Mouse (Mus musculus): ENCODE results near the gene Gm38392.
A peak's percentile ranks its signal among the peaks of the same experiment; 100 is the strongest.
"Not testable (repeated sequence)": the region's sequence is repeated elsewhere in the genome, so short reads cannot be mapped to it uniquely, and the experiment has no call there.

Gene Gm38392

GRCm38 (mm10) chr3:88276529-88277143 is 10.4 kb downstream of the Gm38392 start:
- no peak for DNase-seq (ENCODE audit: low spot score in 2 of 2)

- DNase-seq (ENCODE audit: low spot score in 2 of 2) = no peak
Measured at GRCm38 (mm10) chr3:88276121-88276520, 10.9 kb downstream of the Gm38392 start.

GRCm38 (mm10) chr3:88274002-88274401 is 13.0 kb downstream of the Gm38392 start:
- no peak for DNase-seq (ENCODE audit: low spot score in 2 of 2)

GRCm38 (mm10) chr3:88271859-88272258 is 15.2 kb downstream of the Gm38392 start:
- no peak for DNase-seq (ENCODE audit: low spot score in 2 of 2)

GRCm38 (mm10) chr3:88271298-88271697 is 15.7 kb downstream of the Gm38392 start:
- DNase-seq (ENCODE audit: low spot score in 2 of 2) = not testable (repeated sequence)

GRCm38 (mm10) chr3:88268991-88269390 is 18.0 kb downstream of the Gm38392 start:
- no peak for DNase-seq (ENCODE audit: low spot score in 2 of 2)

GRCm38 (mm10) chr3:88268014-88268413 is 19.0 kb downstream of the Gm38392 start:
- not testable (repeated sequence) for DNase-seq (ENCODE audit: low spot score in 2 of 2)

- DNase-seq (ENCODE audit: low spot score in 2 of 2) = no peak
Measured at GRCm38 (mm10) chr3:88262346-88262745, 24.7 kb downstream of the Gm38392 start.

GRCm38 (mm10) chr3:88256382-88256781 is 30.6 kb downstream of the Gm38392 start:
- no peak for DNase-seq (ENCODE audit: low spot score in 2 of 2)

GRCm38 (mm10) chr3:88255950-88256349 is 31.1 kb downstream of the Gm38392 start:
- DNase-seq (ENCODE audit: low spot score in 2 of 2) = no peak

- peak in 1 of 2 experiments; percentile 32 for DNase-seq (ENCODE audit: low spot score in 2 of 2)
Measured at GRCm38 (mm10) chr3:88254268-88254926, 32.6 kb downstream of the Gm38392 start, which contains the start of gene Rhbg. TSS of gene Rhbg (minus strand) at chr3:88254709.

- no peak for DNase-seq (ENCODE audit: low spot score in 2 of 2)
Measured at GRCm38 (mm10) chr3:88252739-88253138, 34.3 kb downstream of the Gm38392 start.

GRCm38 (mm10) chr3:88248406-88248805 is 38.6 kb downstream of the Gm38392 start:
- DNase-seq (ENCODE audit: low spot score in 2 of 2) = no peak

- no peak for DNase-seq (ENCODE audit: low spot score in 2 of 2)
Measured at GRCm38 (mm10) chr3:88247666-88248065, 39.3 kb downstream of the Gm38392 start.

GRCm38 (mm10) chr3:88245811-88246210 is 41.2 kb downstream of the Gm38392 start:
- DNase-seq (ENCODE audit: low spot score in 2 of 2) = peak; percentile 74 to 80

GRCm38 (mm10) chr3:88244071-88244470 is 42.9 kb downstream of the Gm38392 start:
- peak; percentile 53 to 67 for DNase-seq (ENCODE audit: low spot score in 2 of 2)

GRCm38 (mm10) chr3:88242531-88242930 is 44.5 kb downstream of the Gm38392 start:
- DNase-seq (ENCODE audit: low spot score in 2 of 2) = peak; percentile 55 to 77

GRCm38 (mm10) chr3:88241045-88241786 is 45.8 kb downstream of the Gm38392 start:
- DNase-seq (ENCODE audit: low spot score in 2 of 2) = no peak

- DNase-seq (ENCODE audit: low spot score in 2 of 2) = no peak
Measured at GRCm38 (mm10) chr3:88239446-88239845, 47.6 kb downstream of the Gm38392 start.

- DNase-seq (ENCODE audit: low spot score in 2 of 2) = no peak
Measured at GRCm38 (mm10) chr3:88238866-88239391, 48.1 kb downstream of the Gm38392 start.

GRCm38 (mm10) chr3:88237556-88238194 is 49.3 kb downstream of the Gm38392 start:
- DNase-seq (ENCODE audit: low spot score in 2 of 2) = peak in 1 of 2 experiments; percentile 51

GRCm38 (mm10) chr3:88237161-88237555 is 49.9 kb downstream of the Gm38392 start:
- no peak for DNase-seq (ENCODE audit: low spot score in 2 of 2)
